Mouse (Mus musculus) CH12.LX (cell line): ENCODE data around the gene Acvr1. TPM values are rescaled to one million over a fixed set of nuclear protein-coding genes. Genes with fewer than 3 reads are reported as not detected.

ENCODE experiments used
- DNase-seq: peaks from one replicate; pipeline ENCODE4 v3.0.0-alpha.2; 2013; ENCODE audit errors: extremely low read depth
- H3K27ac ChIP-seq: 2 replicates; pipeline ENCODE4 v1.5.1; 2012; ENCODE audit warnings: low read depth, mild to moderate bottlenecking, control low read depth, moderate library complexity; ENCODE audit not compliant: insufficient read depth
- H3K27me3 ChIP-seq: replicated peaks from 2 replicates; pipeline ENCODE3; 2012; ENCODE audit warnings: inconsistent platforms
- H3K36me3 ChIP-seq, 2 experiments: replicated peaks in 1 of 2; 2 replicates each; pipeline versions ENCODE3 to v1.6.1; 2012; ENCODE audit warnings: inconsistent platforms in 1 of 2, low read length in 1 of 2, mild to moderate bottlenecking in 1 of 2, mixed read lengths in 1 of 2, moderate library complexity in 1 of 2; ENCODE audit not compliant: control insufficient read depth in 1 of 2, insufficient read depth in 1 of 2
- H3K4me1 ChIP-seq, 2 experiments: 2 replicates each; pipeline ENCODE4 v1.6.1; 2012; ENCODE audit warnings: inconsistent platforms in 1 of 2, moderate library complexity in 1 of 2; ENCODE audit not compliant: insufficient read depth in 2 of 2, control insufficient read depth in 1 of 2
- H3K4me2 ChIP-seq: 2 replicates; pipeline ENCODE4 v1.6.1; 2012; ENCODE audit warnings: low read depth, mild to moderate bottlenecking, control low read depth; ENCODE audit not compliant: poor library complexity, insufficient read depth, severe bottlenecking
- H3K4me3 ChIP-seq, 3 experiments: fragments of 150-350 bp in 1 of 3; sonication (generic) in 1 of 3; replicated peaks in 1 of 3; 2 replicates each; pipeline versions ENCODE3 to v1.5.1; 2011 to 2012; ENCODE audit warnings: low read depth in 2 of 3, low read length in 2 of 3, mild to moderate bottlenecking in 2 of 3, moderate library complexity in 2 of 3, control low read depth in 1 of 3, improper control_type of control experiment in 1 of 3, inconsistent platforms in 1 of 3, mixed read lengths in 1 of 3; ENCODE audit not compliant: poor library complexity in 1 of 3
- H3K79me2 ChIP-seq: replicated peaks from 2 replicates; pipeline ENCODE4 v1.6.1; 2012; ENCODE audit warnings: mild to moderate bottlenecking, moderate library complexity; ENCODE audit not compliant: control insufficient read depth, poor library complexity, insufficient read depth, severe bottlenecking; ENCODE audit errors: extremely low read depth
- H3K9ac ChIP-seq: 2 replicates; pipeline ENCODE4 v1.6.1; 2012; ENCODE audit warnings: low read depth, mild to moderate bottlenecking, control low read depth, moderate library complexity; ENCODE audit not compliant: insufficient read depth
- H3K9me3 ChIP-seq: replicated peaks from 2 replicates; pipeline ENCODE3; 2012; ENCODE audit warnings: low read length, inconsistent platforms, mixed read lengths
- BHLHE40 ChIP-seq: IDR thresholded peaks from 2 replicates; pipeline ENCODE4 v1.6.1; 2011; ENCODE audit warnings: mild to moderate bottlenecking, low read depth, low read length, improper control_type of control experiment
- CHD2 ChIP-seq: IDR thresholded peaks from 2 replicates; pipeline ENCODE4 v1.6.1; 2011; ENCODE audit warnings: low read length, improper control_type of control experiment
- CTCF ChIP-seq, 2 experiments: IDR thresholded peaks in 1 of 2; conservative IDR thresholded peaks in 1 of 2; 2 replicates each; pipeline ENCODE4 v1.5.1; 2011 to 2012; ENCODE audit warnings: low read depth in 2 of 2, low read length in 2 of 2, improper control_type of control experiment in 1 of 2, inconsistent platforms in 1 of 2, mild to moderate bottlenecking in 1 of 2, moderate library complexity in 1 of 2
- E2F4 ChIP-seq: IDR thresholded peaks from 2 replicates; pipeline ENCODE4 v1.6.1; 2011; ENCODE audit warnings: low read depth, low read length, improper control_type of control experiment; ENCODE audit not compliant: insufficient replicate concordance
- ELF1 ChIP-seq: IDR thresholded peaks from 2 replicates; pipeline ENCODE4 v1.6.1; 2014; ENCODE audit warnings: low read depth, mild to moderate bottlenecking, inconsistent platforms, low read length, improper control_type of control experiment
- ETS1 ChIP-seq: conservative IDR thresholded peaks from 2 replicates; pipeline ENCODE4 v1.6.1; 2012; ENCODE audit warnings: low read depth, mild to moderate bottlenecking, inconsistent platforms, low read length, improper control_type of control experiment, moderate library complexity
- GABPA ChIP-seq: IDR thresholded peaks from 2 replicates; pipeline ENCODE4 v1.6.1; 2012; ENCODE audit warnings: low read depth, low read length, improper control_type of control experiment, inconsistent platforms; ENCODE audit not compliant: insufficient replicate concordance
- HCFC1 ChIP-seq: IDR thresholded peaks from 2 replicates; pipeline ENCODE4 v1.6.1; 2012; ENCODE audit warnings: low read depth, mild to moderate bottlenecking, inconsistent platforms, low read length, improper control_type of control experiment
- IRF4 ChIP-seq: IDR thresholded peaks from 2 replicates; pipeline ENCODE4 v1.6.1; 2014; ENCODE audit warnings: low read depth, mild to moderate bottlenecking, inconsistent platforms, low read length, improper control_type of control experiment
- JUN ChIP-seq: IDR thresholded peaks from 2 replicates; pipeline ENCODE4 v1.6.1; 2011; ENCODE audit warnings: low read depth, mild to moderate bottlenecking, low read length, improper control_type of control experiment, moderate library complexity; ENCODE audit not compliant: insufficient read depth
- JUND ChIP-seq: conservative IDR thresholded peaks from 2 replicates; pipeline ENCODE4 v1.6.1; 2011; ENCODE audit warnings: low read depth, low read length, improper control_type of control experiment
- MAFK ChIP-seq: IDR thresholded peaks from 2 replicates; pipeline ENCODE4 v1.6.1; 2011; ENCODE audit warnings: low read length, improper control_type of control experiment; ENCODE audit not compliant: insufficient replicate concordance
- MAZ ChIP-seq: IDR thresholded peaks from 2 replicates; pipeline ENCODE4 v1.6.1; 2012; ENCODE audit warnings: low read depth, mild to moderate bottlenecking, inconsistent platforms, low read length, improper control_type of control experiment, moderate library complexity
- NRF1 ChIP-seq: IDR thresholded peaks from 2 replicates; pipeline ENCODE4 v1.6.1; 2014; ENCODE audit warnings: low read depth, mild to moderate bottlenecking, inconsistent platforms, low read length, improper control_type of control experiment, moderate library complexity
- POLR2A ChIP-seq: IDR thresholded peaks from 2 replicates; pipeline ENCODE4 v1.6.1; 2011; ENCODE audit warnings: low read depth, mild to moderate bottlenecking, improper control_type of control experiment, low read length
- POLR2AphosphoS2 ChIP-seq: IDR thresholded peaks from 2 replicates; pipeline ENCODE4 v1.6.1; 2011; ENCODE audit warnings: low read depth, low read length, improper control_type of control experiment
- RAD21 ChIP-seq: IDR thresholded peaks from 2 replicates; pipeline ENCODE4 v1.6.1; 2011; ENCODE audit warnings: low read depth, mild to moderate bottlenecking, low read length, improper control_type of control experiment, moderate library complexity
- SIN3A ChIP-seq: IDR thresholded peaks from 2 replicates; pipeline ENCODE4 v1.6.1; 2012; ENCODE audit warnings: low read length, improper control_type of control experiment, inconsistent platforms
- SMC3 ChIP-seq: IDR thresholded peaks from 2 replicates; pipeline ENCODE4 v1.6.1; 2011; ENCODE audit warnings: low read depth, low read length, improper control_type of control experiment
- TCF12 ChIP-seq: IDR thresholded peaks from 2 replicates; pipeline ENCODE4 v1.6.1; 2014; ENCODE audit warnings: low read depth, mild to moderate bottlenecking, inconsistent platforms, low read length, improper control_type of control experiment
- USF1 ChIP-seq: IDR thresholded peaks from 2 replicates; pipeline ENCODE4 v1.6.1; 2014; ENCODE audit warnings: low read depth, mild to moderate bottlenecking, inconsistent platforms, low read length, improper control_type of control experiment
- USF2 ChIP-seq: conservative IDR thresholded peaks from 2 replicates; pipeline ENCODE4 v1.6.1; 2011; ENCODE audit warnings: low read depth, low read length, improper control_type of control experiment
- ZKSCAN1 ChIP-seq: IDR thresholded peaks from 2 replicates; pipeline ENCODE4 v1.6.1; 2012; ENCODE audit warnings: low read depth, inconsistent platforms, low read length, improper control_type of control experiment, borderline replicate concordance
- ZNF384 ChIP-seq: IDR thresholded peaks from 2 replicates; pipeline ENCODE4 v1.6.1; 2012; ENCODE audit warnings: low read depth, low read length, improper control_type of control experiment, inconsistent platforms
- dilution Hi-C: fragments of 300-500 bp; cut with MboI; formaldehyde crosslinking; loops from 2 replicates; pipeline ENCODE4 v1.14.3; 2020; ENCODE audit warnings: low sequenced_read_pairs; ENCODE audit not compliant: extremely low pct_unique_long_range_greater_than_20kb, extremely low pct_ligation_motif_present
- in situ Hi-C: fragments of 300-500 bp; cut with MboI; formaldehyde crosslinking; loops from 3 replicates; pipeline ENCODE4 v1.14.3; 2019; ENCODE audit warnings: low sequenced_read_pairs, low pct_ligation_motif_present, low pct_unique_long_range_greater_than_20kb, mixed read lengths
- polyA plus RNA-seq: library from polyadenylated mRNA; unstranded; fragments of >175 nt; gene quantifications from 2 replicates; pipeline ENCODE4 v1.2.1, GENCODE M21; 2012; ENCODE audit warnings: low read depth; ENCODE audit not compliant: insufficient read length
- total RNA-seq, 2 experiments: library from RNA; depleted of rRNA; stranded (reverse); fragments of 300-350 nt in 1 of 2; fragments of >200 nt in 1 of 2; gene quantifications; 2 replicates each; pipeline ENCODE4 v1.2.3; 2012 to 2014

Gene Acvr1
- total and polyA plus RNA-seq, 3 experiments = not detected

GRCm38 (mm10) chr2:58478144-58478543 is 88.8 kb downstream of the Acvr1 start:
- in situ Hi-C loops = loop anchor here (10.0 kb wide), 1 partner anchor 187 kb away; no protein-coding TSS in a partner anchor
- Histone ChIP-seq H3K36me3 (no peaks in the 10 kb centered on the region), H3K27ac (no peak overlapping the region), H3K4me1 (peaks cover 0 to 4% of the 10 kb centered on the region in 2 experiments; a peak in 1 of 4 replicates), H3K9ac (no peak overlapping the region), H3K79me2 (no peaks in the 10 kb centered on the region), H3K9me3 (no peaks in the 10 kb centered on the region), H3K27me3 (no peaks in the 10 kb centered on the region), H3K4me2 (no peak overlapping the region), H3K4me3 (no peak overlapping the region)
- dilution Hi-C loops = no loop called here
- DNase-seq = no peak
- TF ChIP-seq MAFK (no peak), IRF4 (no peak), NRF1 (no peak)

GRCm38 (mm10) chr2:58476956-58477715 is 89.8 kb downstream of the Acvr1 start:
- TF ChIP-seq RAD21 = peak; percentile 62
- TF ChIP-seq SMC3 = peak; percentile 51
- TF ChIP-seq CTCF (conservative IDR thresholded peaks at IDR 0.05 in 1 of 2, IDR thresholded peaks at IDR 0.05 in 1 of 2; ENCODE audit: low read depth in 2 of 2, low read length in 2 of 2) = peak; percentile 22 to 63; a peak in 2 of 4 replicates
- no peak for TF ChIP-seq ZNF384
- Histone ChIP-seq H3K27ac (no peak overlapping the region), H3K4me3 (no peak overlapping the region), H3K9ac (no peak overlapping the region), H3K36me3 (no peaks in the 10 kb centered on the region), H3K4me1 (peaks cover 0 to 4% of the 10 kb centered on the region in 2 experiments; a peak in 1 of 4 replicates), H3K4me2 (no peak overlapping the region), H3K9me3 (no peaks in the 10 kb centered on the region), H3K79me2 (no peaks in the 10 kb centered on the region), H3K27me3 (no peaks in the 10 kb centered on the region)
- in situ Hi-C loops = loop anchor here (10.0 kb wide), 1 partner anchor 188 kb away; no protein-coding TSS in a partner anchor
- peak; percentile 71 for DNase-seq
- dilution Hi-C loops = no loop called here

GRCm38 (mm10) chr2:58475578-58475977 is 91.4 kb downstream of the Acvr1 start:
- TF ChIP-seq BHLHE40 (no peak), ETS1 (no peak), JUN (no peak), JUND (no peak), ELF1 (no peak), CHD2 (no peak), HCFC1 (no peak), E2F4 (no peak), MAZ (no peak), POLR2AphosphoS2 (no peak), ZKSCAN1 (no peak), SIN3A (no peak), USF1 (no peak), POLR2A (no peak), GABPA (no peak), MAFK (no peak), CTCF (conservative IDR thresholded peaks at IDR 0.05 in 1 of 2, IDR thresholded peaks at IDR 0.05 in 1 of 2; ENCODE audit: low read depth in 2 of 2, low read length in 2 of 2) (no peak), TCF12 (no peak), IRF4 (no peak), USF2 (no peak)
- H3K4me2 ChIP-seq = no peak overlapping the region
- no peak for DNase-seq
- dilution Hi-C loops (no loop called here), in situ Hi-C loops (loop anchor here (10.0 kb wide), 1 partner anchor 189 kb away; no protein-coding TSS in a partner anchor)
- H3K9ac ChIP-seq = no peak overlapping the region
- H3K4me3 ChIP-seq = no peak overlapping the region
- no peak overlapping the region for H3K27ac ChIP-seq
- no peaks in the 10 kb centered on the region for H3K27me3 ChIP-seq
- peaks cover under 1 to 3% of the 10 kb centered on the region in 2 experiments; a peak in 2 of 4 replicates for H3K4me1 ChIP-seq
- no peaks in the 10 kb centered on the region for H3K79me2 ChIP-seq
- H3K9me3 ChIP-seq = no peaks in the 10 kb centered on the region
- H3K36me3 ChIP-seq = no peaks in the 10 kb centered on the region
